Comparison of ENCODE assay signal across 18 mouse cellular contexts in genomic region chr12:111697708-111698107, GRCm38 (mm10). TPM values are rescaled to one million over a fixed set of nuclear protein-coding genes. Genes with fewer than 3 reads are reported as not detected.
DNase-seq lines count a peak whose midpoint lies in the region; ATAC-seq and TF ChIP-seq lines count a peak whose summit lies in the region.
"Had no signal": no experiment of that assay in that cellular context is flagged by ENCODE, and none has a peak within 500 bp of the region (broad histone marks: within the 10 kb centered on the region; RNA-seq: fewer than 3 reads in every experiment).

No protein-coding gene starts in this region.

- intact Hi-C loops in gastrocnemius, adult 2 months (cut with DNase I) = loop anchor here (5.0 kb wide), 1 partner anchor 35 kb away; no protein-coding TSS in a partner anchor

- 67% methylated on average over 4 of the region's 4 CpGs for WGBS in limb, embryonic 12.5 days
- WGBS in limb, embryonic 10.5 days = 62% methylated on average over 4 of the region's 4 CpGs
- WGBS in limb, embryonic 13.5 days = 59% methylated on average over 4 of the region's 4 CpGs

- no peak overlapping the region for H3K4me3 ChIP-seq in gastrocnemius, adult 2 months
- H3K4me3 ChIP-seq in limb, embryonic 12.5 days (replicated peaks) = no peak overlapping the region
- no peak overlapping the region for H3K4me3 ChIP-seq in limb, embryonic 10.5 days
- no peak overlapping the region for H3K4me3 ChIP-seq in limb, embryonic 13.5 days
- H3K4me3 ChIP-seq: forebrain, embryonic 13.5 days; heart, embryonic 15.5 days; limb, embryonic 15.5 days had no signal

- 0 out of 2 replicates have a peak overlapping the region, but pooled peaks have one; percentile 8 for H3K9ac ChIP-seq in limb, embryonic 12.5 days (replicated peaks)
- H3K9ac ChIP-seq in limb, embryonic 13.5 days = peak overlapping the region; percentile 21; the same call in 1 of the 2 replicates
- H3K9ac ChIP-seq: forebrain, embryonic 13.5 days; limb, embryonic 15.5 days had no signal

- H3K36me3 ChIP-seq in limb, embryonic 12.5 days = no peaks in the 10 kb centered on the region
- H3K36me3 ChIP-seq in limb, embryonic 10.5 days = no peaks in the 10 kb centered on the region
- H3K36me3 ChIP-seq in limb, embryonic 13.5 days = no peaks in the 10 kb centered on the region
- H3K36me3 ChIP-seq: heart, embryonic 15.5 days; limb, embryonic 15.5 days had no signal

- H3K9me3 ChIP-seq in limb, embryonic 12.5 days = no peaks in the 10 kb centered on the region
- no peaks in the 10 kb centered on the region for H3K9me3 ChIP-seq in limb, embryonic 10.5 days (replicated peaks)
- no peaks in the 10 kb centered on the region for H3K9me3 ChIP-seq in limb, embryonic 13.5 days
- H3K9me3 ChIP-seq: forebrain, embryonic 13.5 days; heart, embryonic 15.5 days; limb, embryonic 15.5 days had no signal

- no peak overlapping the region for H3K4me2 ChIP-seq in limb, embryonic 12.5 days
- no peak overlapping the region for H3K4me2 ChIP-seq in limb, embryonic 13.5 days (replicated peaks)
- H3K4me2 ChIP-seq: forebrain, embryonic 13.5 days; heart, embryonic 15.5 days; limb, embryonic 15.5 days had no signal

- no peaks in the 10 kb centered on the region for H3K27me3 ChIP-seq in limb, embryonic 12.5 days
- H3K27me3 ChIP-seq in limb, embryonic 10.5 days (ENCODE audit: low read depth, poor library complexity, severe bottlenecking) = no peaks in the 10 kb centered on the region
- no peaks in the 10 kb centered on the region for H3K27me3 ChIP-seq in limb, embryonic 13.5 days
- H3K27me3 ChIP-seq: forebrain, embryonic 13.5 days; heart, embryonic 15.5 days; limb, embryonic 15.5 days; Patski had no signal

- peaks cover 20% of the 10 kb centered on the region for H3K4me1 ChIP-seq in limb, embryonic 12.5 days (replicated peaks)
- peaks cover 27% of the 10 kb centered on the region for H3K4me1 ChIP-seq in limb, embryonic 10.5 days
- H3K4me1 ChIP-seq in limb, embryonic 13.5 days = peaks cover 25% of the 10 kb centered on the region

- TF ChIP-seq CTCF in gastrocnemius, adult 2 months (IDR thresholded peaks at IDR 0.05) = no peak

- no peak for ATAC-seq in limb, embryonic 12.5 days (ENCODE audit: insufficient number of reproducible peaks, insufficient read depth, low FRiP score, low TSS enrichment, low read depth)
- ATAC-seq in limb, embryonic 13.5 days (ENCODE audit: low FRiP score, low read depth) = no peak
- ATAC-seq: forebrain, embryonic 13.5 days; Patski had no signal

- peak overlapping the region; percentile 65 for H3K27ac ChIP-seq in gastrocnemius, adult 2 months
- H3K27ac ChIP-seq in limb, embryonic 12.5 days = no peak overlapping the region
- no peak overlapping the region for H3K27ac ChIP-seq in limb, embryonic 10.5 days
- no peak overlapping the region for H3K27ac ChIP-seq in limb, embryonic 13.5 days
- H3K27ac ChIP-seq: forebrain, embryonic 13.5 days; heart, embryonic 15.5 days; limb, embryonic 15.5 days had no signal

- DNase-seq in gastrocnemius, adult 2 months = no peak
- DNase-seq in gastrocnemius, postnatal 10 days = no peak
- no peak for DNase-seq in limb, embryonic 10.5 days (ENCODE audit: low spot score)
- peak; percentile 27 for DNase-seq in NIH3T3 (ENCODE audit: low read depth)
- DNase-seq in yolk sac, embryonic 10.5 days (ENCODE audit: low spot score) = no peak
- no peak for DNase-seq in urinary bladder, postnatal 4 days (ENCODE audit: low spot score in 2 of 2)
- DNase-seq: adrenal gland, postnatal 10 days; kidney, postnatal 4 days; lung, postnatal 10 days; retina, postnatal 1 day; right cerebral cortex, postnatal 4 days; thymus, postnatal 25 days had no signal

RNA-seq across cellular contexts. Expression of gene Bag5, which starts 15.3 kb away (rescaled TPM):
- total RNA-seq in gastrocnemius, adult 2 months (2021) = 10 to 100 TPM; 14.7 to 19.2 TPM
- total RNA-seq in gastrocnemius, postnatal 10 days (2021) = 10 to 100 TPM; 17.5 to 21.1 TPM
- polyA plus RNA-seq in limb, embryonic 12.5 days (2016; fragmentation: Nextera tagmentation; extraction: Ambion mirVana) = 60.5 and 60.9 TPM in 2 replicates
- 52.6 and 52.9 TPM in 2 replicates for polyA plus RNA-seq in limb, embryonic 10.5 days (2016; fragmentation: Nextera tagmentation; extraction: Ambion mirVana)
- 62.7 and 63.0 TPM in 2 replicates for polyA plus RNA-seq in limb, embryonic 13.5 days (2015; fragmentation: Nextera tagmentation; extraction: Ambion mirVana)

RNA-seq across cellular contexts. Expression of gene Apopt1, which starts 15.4 kb away (rescaled TPM):
- total RNA-seq in gastrocnemius, adult 2 months (2021) = 10 to 100 TPM; 37.4 to 46.7 TPM
- 10 to 100 TPM; 34.7 to 39.5 TPM for total RNA-seq in gastrocnemius, postnatal 10 days (2021)
- polyA plus RNA-seq in limb, embryonic 12.5 days (2016; fragmentation: Nextera tagmentation; extraction: Ambion mirVana) = 59.3 and 63.8 TPM in 2 replicates
- polyA plus RNA-seq in limb, embryonic 10.5 days (2016; fragmentation: Nextera tagmentation; extraction: Ambion mirVana) = 57.4 and 64.8 TPM in 2 replicates
- polyA plus RNA-seq in limb, embryonic 13.5 days (2015; fragmentation: Nextera tagmentation; extraction: Ambion mirVana) = 60.8 and 61.0 TPM in 2 replicates

RNA-seq across cellular contexts. Expression of gene Trmt61a, which starts 19.8 kb away (rescaled TPM):
- total RNA-seq in gastrocnemius, adult 2 months (2021) = 1 to 10 TPM; 3.1 to 3.8 TPM
- 1 to 10 TPM; 3.8 to 5.4 TPM for total RNA-seq in gastrocnemius, postnatal 10 days (2021)
- 10.4 and 11.4 TPM in 2 replicates for polyA plus RNA-seq in limb, embryonic 12.5 days (2016; fragmentation: Nextera tagmentation; extraction: Ambion mirVana)
- 18.2 and 21.0 TPM in 2 replicates for polyA plus RNA-seq in limb, embryonic 10.5 days (2016; fragmentation: Nextera tagmentation; extraction: Ambion mirVana)
- 10.7 and 13.0 TPM in 2 replicates for polyA plus RNA-seq in limb, embryonic 13.5 days (2015; fragmentation: Nextera tagmentation; extraction: Ambion mirVana)

RNA-seq across cellular contexts. Expression of gene Ckb, which starts 25.6 kb away (rescaled TPM):
- 10 to 100 TPM in 1 of 2 experiments, 1 to 10 TPM in 1; 6.7 to 10.8 TPM for total RNA-seq in gastrocnemius, adult 2 months (2021)
- 10 to 100 TPM; 37.7 to 68.3 TPM for total RNA-seq in gastrocnemius, postnatal 10 days (2021)
- 102 and 112 TPM in 2 replicates for polyA plus RNA-seq in limb, embryonic 12.5 days (2016; fragmentation: Nextera tagmentation; extraction: Ambion mirVana)
- 46.5 and 55.9 TPM in 2 replicates for polyA plus RNA-seq in limb, embryonic 10.5 days (2016; fragmentation: Nextera tagmentation; extraction: Ambion mirVana)
- polyA plus RNA-seq in limb, embryonic 13.5 days (2015; fragmentation: Nextera tagmentation; extraction: Ambion mirVana) = 128 and 135 TPM in 2 replicates
